Mouse (Mus musculus) thymus, adult 2 months (tissue): ENCODE results near the gene Hoxa4.

ENCODE experiments used
- CTCF ChIP-seq: fragments of 200-500 bp; IDR thresholded peaks from 2 replicates; pipeline ENCODE4 v1.5.1; 2012; ENCODE audit warnings: mild to moderate bottlenecking, control low read depth, low read length, moderate library complexity, borderline replicate concordance; ENCODE audit not compliant: control insufficient read depth, poor library complexity, insufficient read depth; ENCODE audit errors: extremely low read depth
- POLR2A ChIP-seq: fragments of 200-500 bp; IDR thresholded peaks from 2 replicates; pipeline ENCODE4 v1.6.1; 2012; ENCODE audit warnings: mild to moderate bottlenecking, low read length, control low read depth, moderate library complexity; ENCODE audit not compliant: control insufficient read depth, poor library complexity, insufficient read depth; ENCODE audit errors: extremely low read depth

- no peak for TF ChIP-seq POLR2A
- TF ChIP-seq CTCF = no peak
Measured at GRCm38 (mm10) chr6:52200751-52201250, 9.2 kb upstream of the Hoxa4 start.
